Mouse (Mus musculus) brain, embryonic 14.5 days (tissue): ENCODE data around the gene Spata20. TPM values are rescaled to one million over a fixed set of nuclear protein-coding genes. Genes with fewer than 3 reads are reported as not detected.

Experiments used
- DNase-seq: peaks from one replicate; pipeline ENCODE4 v3.0.0-alpha.2; 2011; ENCODE audit warnings: low read depth
- CTCF ChIP-seq: fragments of 200-500 bp; IDR thresholded peaks from 2 replicates; pipeline ENCODE4 v1.5.1; 2012; ENCODE audit warnings: inconsistent platforms, mild to moderate bottlenecking, moderate library complexity, borderline replicate concordance; ENCODE audit not compliant: insufficient read depth, insufficient read length; ENCODE audit errors: extremely low read depth
- POLR2A ChIP-seq: fragments of 200-500 bp; IDR thresholded peaks from 2 replicates; pipeline ENCODE4 v1.6.1; 2012; ENCODE audit warnings: mild to moderate bottlenecking, inconsistent platforms, borderline replicate concordance; ENCODE audit not compliant: poor library complexity, insufficient read depth, insufficient read length, severe bottlenecking; ENCODE audit errors: extremely low read depth
- polyA plus RNA-seq: library from polyadenylated mRNA; depleted of rRNA; stranded (reverse); fragments of >200 nt; gene quantifications from 2 replicates; pipeline ENCODE4 v1.2.3, GENCODE M21; 2012; rRNA removed

Spata20 gene
- polyA plus RNA-seq, 1 experiment, result 0.66 TPM

GRCm38 (mm10) chr11:94440421-94440820 is 45.6 kb downstream of the Spata20 start:
- DNase-seq, result peak; percentile 56
- TF ChIP-seq POLR2A (no peak), CTCF (no peak)

- DNase-seq, result peak; percentile 65
- no peak for TF ChIP-seq POLR2A
- no peak for TF ChIP-seq CTCF
Measured at GRCm38 (mm10) chr11:94429011-94429651, 56.8 kb downstream of the Spata20 start.

Other genes starting within 250 kb of the Spata20 start
- 6.8 and 9.4 TPM in 2 replicates for gene Wfikkn2, start 240.2 kb downstream of the Spata20 start, polyA plus RNA-seq
- gene Gm21885, start 204.3 kb downstream of the Spata20 start, polyA plus RNA-seq, result not detected in 2 replicates
- gene Luc7l3, start 164.2 kb downstream of the Spata20 start, polyA plus RNA-seq, result 165 and 183 TPM in 2 replicates
- gene Ankrd40, start 158.2 kb downstream of the Spata20 start, polyA plus RNA-seq, result 47.9 and 57.0 TPM in 2 replicates
- gene Abcc3, start 93.2 kb downstream of the Spata20 start, polyA plus RNA-seq, result 0.53 and 0.55 TPM in 2 replicates
- 208 and 232 TPM in 2 replicates for gene Cacna1g, start 12.0 kb downstream of the Spata20 start, polyA plus RNA-seq
- gene Epn3, start 13.8 kb upstream of the Spata20 start, polyA plus RNA-seq, result 0.50 and 1.5 TPM in 2 replicates
- gene Mycbpap, start 35.6 kb upstream of the Spata20 start, polyA plus RNA-seq, result 2.5 and 3.0 TPM in 2 replicates
- gene Rsad1, start 63.1 kb upstream of the Spata20 start, polyA plus RNA-seq, result 8.7 and 9.0 TPM in 2 replicates
- 0.06 and 0.44 TPM in 2 replicates for gene Chad, start 78.9 kb upstream of the Spata20 start, polyA plus RNA-seq
- 7.2 and 9.7 TPM in 2 replicates for gene Acsf2, start 115.7 kb upstream of the Spata20 start, polyA plus RNA-seq
- gene Lrrc59, start 143.6 kb upstream of the Spata20 start, polyA plus RNA-seq, result 89.6 and 112 TPM in 2 replicates
- 85.5 and 89.5 TPM in 2 replicates for gene Mrpl27, start 167.6 kb upstream of the Spata20 start, polyA plus RNA-seq
- gene Eme1, start 167.8 kb upstream of the Spata20 start, polyA plus RNA-seq, result 7.3 and 13.5 TPM in 2 replicates
- 19.5 and 24.1 TPM in 2 replicates for gene Xylt2, start 191.3 kb upstream of the Spata20 start, polyA plus RNA-seq
- gene Gm11541, start 218.3 kb upstream of the Spata20 start, polyA plus RNA-seq, result 0.04 TPM in 1 of 2 replicates, not detected in the other